Mouse (Mus musculus) c-Kit-negative CD71-positive TER-119-positive erythroid progenitor cells, embryonic 14.5 days (primary cell): Measurements from ENCODE around the gene Tmem128.
A peak's percentile ranks its signal among the peaks of the same experiment; 100 is the strongest.

Experiments
- DNase-seq: peaks from one replicate; pipeline ENCODE4 v3.0.0-alpha.2; 2013; ENCODE audit warnings: low read depth, low spot score

Gene Tmem128

DNA sequence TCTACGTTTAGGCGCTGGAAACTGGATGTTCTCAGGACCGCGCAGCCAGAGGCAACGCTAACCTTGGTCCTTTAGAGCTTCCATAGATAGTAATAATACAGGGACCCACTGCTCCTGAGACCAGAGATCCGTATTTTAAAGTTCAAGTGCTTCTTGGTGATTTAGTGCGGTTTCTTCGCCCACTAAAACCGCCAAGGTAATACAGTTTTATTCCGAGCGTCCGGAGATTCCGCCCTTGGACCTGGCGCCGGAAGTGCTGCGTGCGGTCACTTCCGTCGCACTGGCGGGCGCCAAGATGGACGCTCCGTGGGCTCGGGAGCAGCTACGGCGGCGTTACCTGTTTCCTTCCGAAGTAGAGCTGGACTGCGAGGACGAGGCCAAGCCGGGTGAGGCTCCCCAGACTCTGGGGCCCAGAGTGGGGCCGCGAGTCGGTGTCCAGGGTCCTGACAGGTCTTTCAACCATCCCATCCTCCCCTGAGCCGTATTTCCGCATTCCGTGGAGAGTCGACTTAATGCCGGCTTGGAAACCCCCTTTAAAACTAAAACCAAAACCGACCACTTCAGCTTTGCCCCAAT, at the start of gene Tmem128:
Gene Tmem128, plus strand, starts transcription at position 79 of the 576 bp plus-strand sequence.
- peak; percentile 56 for DNase-seq

DNA sequence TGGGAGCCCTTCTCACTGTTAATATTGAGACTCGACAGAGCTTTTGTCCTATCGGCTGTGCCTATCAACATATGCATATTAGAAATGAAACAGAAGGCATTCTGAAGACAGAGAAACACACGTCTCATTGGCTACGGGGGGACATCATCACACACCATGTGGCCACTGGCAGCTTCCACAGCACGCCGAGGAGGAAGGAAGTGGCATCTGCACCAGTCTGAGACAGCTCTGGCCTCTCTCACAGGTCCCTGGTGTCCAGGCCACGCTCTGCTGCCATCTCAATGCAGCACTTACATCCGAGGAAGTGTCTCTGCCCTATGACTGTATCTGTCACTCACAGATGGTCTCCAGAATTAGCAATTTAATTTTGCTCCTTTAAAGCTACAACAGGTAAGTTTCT, 48.3 kb upstream of the Tmem128 start:
- DNase-seq, result no peak

- DNase-seq, result no peak
These were observed 47.0 kb upstream of the Tmem128 start for GRCm38 (mm10) chr5:38213009-38213408.

DNA sequence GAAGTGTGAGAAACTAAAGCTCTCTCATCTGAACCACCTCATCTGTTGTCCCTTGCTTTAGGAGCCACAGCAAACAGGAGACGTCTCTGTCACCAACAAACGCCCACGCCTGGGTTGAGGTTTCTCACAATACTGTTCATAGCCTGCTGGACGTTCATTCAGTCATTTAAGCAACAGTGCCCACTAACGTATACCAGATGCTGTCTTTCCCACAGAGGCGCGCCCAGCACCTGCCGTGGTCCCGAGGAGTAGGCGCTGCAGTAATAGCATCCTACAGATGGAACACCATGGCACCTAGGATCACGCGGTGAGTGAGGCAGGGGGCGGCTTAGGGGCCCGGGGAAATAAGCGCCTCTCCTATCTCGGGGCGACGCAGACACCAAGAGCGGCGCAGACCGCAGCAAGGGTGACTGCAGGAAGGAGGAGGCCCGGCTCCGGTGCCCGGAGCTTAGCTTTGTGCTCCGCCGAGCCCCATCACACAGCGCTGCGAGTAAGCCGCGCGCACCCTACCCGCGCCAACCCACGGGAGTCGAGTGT, 40.1 kb upstream of the Tmem128 start:
- DNase-seq, result peak; percentile 8

DNA sequence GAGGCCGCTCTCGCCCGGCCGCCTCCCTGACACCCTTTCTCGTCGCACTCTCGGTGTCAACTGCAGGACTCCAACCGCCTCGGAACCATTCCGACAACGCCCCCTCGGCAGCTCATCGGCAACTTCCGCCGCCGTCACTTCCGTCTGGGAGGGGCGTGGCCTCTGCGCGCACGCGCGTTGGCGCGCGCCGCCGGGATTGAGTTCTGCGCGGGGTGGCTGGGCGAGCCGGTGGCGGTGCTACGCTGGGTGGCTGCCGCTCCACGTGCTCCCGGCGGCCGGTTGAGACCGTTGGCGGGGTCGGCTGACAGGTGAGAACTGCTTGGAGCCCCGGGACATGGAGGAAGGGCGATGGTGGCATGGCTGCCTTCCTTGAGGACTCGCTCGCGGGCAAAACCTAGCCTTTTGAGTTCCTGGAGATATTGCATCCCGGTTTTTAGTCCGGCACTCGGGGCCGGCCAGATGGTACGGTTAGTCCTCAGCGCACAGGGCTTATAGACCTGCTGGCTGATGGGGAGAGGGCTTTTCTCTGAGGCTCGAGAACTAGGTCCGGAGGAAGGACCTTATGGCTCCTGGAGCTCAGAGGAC, 39.6 kb upstream of the Tmem128 start, which contains the start of the genes Zbtb49 and Lyar:
Gene Zbtb49, minus strand, starts transcription at position 130 of the 585 bp plus-strand sequence.
Gene Lyar, plus strand, starts transcription at position 143 of the 585 bp plus-strand sequence.
- DNase-seq, result peak; percentile 88

DNA sequence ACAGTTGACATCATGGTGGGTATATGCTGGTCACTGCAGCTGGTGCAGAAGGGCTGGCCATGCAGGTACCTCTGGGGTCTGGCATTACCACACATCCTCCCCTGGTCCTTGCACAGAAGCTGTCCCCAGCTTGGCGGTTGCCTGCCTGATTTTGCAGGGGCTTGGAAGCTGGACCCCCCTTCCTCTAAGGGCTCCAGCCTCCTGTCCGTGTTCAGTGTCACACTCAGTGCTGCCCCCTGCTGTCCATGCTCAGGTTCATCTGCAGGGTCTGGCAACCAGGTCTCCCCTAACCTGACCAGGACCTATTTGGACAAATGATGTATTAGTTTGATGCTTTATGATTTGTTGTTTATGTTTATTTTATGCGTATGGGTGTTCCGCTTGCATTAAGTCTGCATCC, 24.6 kb upstream of the Tmem128 start:
- peak; percentile 20 for DNase-seq

DNA sequence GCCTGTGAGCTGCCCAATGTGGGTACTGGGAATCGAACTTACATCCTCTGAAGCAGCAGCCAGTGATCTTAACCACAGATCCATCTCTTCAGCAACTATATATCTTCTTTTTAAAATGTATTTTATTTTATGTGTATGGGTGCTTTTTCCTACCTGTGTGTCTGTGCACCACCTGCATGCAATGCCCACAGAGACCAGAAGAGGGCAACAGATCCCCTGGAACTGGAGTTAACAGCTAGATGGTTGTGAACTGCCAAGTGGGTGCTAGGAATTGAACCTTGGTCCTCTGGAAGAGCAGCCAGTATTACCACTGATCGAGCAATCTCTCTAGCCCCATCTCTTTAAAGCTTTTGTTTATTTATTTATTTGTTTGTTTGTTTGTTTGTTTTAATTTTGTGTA, 23.4 kb upstream of the Tmem128 start:
- DNase-seq, result no peak

- DNase-seq, result no peak
These were observed 19.1 kb upstream of the Tmem128 start for GRCm38 (mm10) chr5:38240727-38241472.

DNA sequence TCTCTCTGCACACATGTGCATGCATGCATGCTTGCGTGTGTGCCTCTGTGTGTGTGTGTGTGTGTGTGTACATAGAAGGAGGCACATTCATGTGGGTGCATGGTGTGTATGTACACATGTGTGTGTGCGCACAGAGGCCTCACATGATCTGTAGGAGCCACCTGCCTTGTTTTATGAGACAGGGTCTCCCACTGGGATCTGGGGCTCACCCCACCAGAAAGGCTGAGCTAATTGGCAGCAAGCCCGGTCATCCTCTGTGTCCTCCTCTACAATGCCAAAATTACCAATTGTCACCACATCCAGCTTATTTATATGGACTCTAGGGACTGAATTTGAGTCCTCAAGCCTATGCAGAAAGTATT, 18.5 kb upstream of the Tmem128 start:
- DNase-seq, result no peak

DNA sequence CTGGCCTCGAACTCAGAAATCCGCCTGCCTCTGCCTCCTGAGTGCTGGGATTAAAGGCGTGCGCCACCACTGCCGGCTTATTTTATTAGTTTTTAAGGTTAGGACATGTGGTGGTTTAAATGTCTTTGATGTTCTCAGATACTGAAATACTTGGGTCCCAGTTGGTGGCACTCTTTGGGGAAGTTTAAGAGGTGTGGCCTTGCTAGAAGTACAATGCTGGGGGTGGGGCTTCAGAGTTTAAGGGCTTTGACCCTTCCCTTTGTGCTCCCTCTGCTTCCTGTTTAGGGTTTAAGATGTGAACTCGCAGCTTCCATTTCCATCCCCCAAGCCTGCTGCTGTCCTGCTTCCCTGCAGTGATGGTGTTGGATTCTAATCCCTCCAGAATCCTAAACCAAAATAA, 18.0 kb upstream of the Tmem128 start:
- no peak for DNase-seq

DNA sequence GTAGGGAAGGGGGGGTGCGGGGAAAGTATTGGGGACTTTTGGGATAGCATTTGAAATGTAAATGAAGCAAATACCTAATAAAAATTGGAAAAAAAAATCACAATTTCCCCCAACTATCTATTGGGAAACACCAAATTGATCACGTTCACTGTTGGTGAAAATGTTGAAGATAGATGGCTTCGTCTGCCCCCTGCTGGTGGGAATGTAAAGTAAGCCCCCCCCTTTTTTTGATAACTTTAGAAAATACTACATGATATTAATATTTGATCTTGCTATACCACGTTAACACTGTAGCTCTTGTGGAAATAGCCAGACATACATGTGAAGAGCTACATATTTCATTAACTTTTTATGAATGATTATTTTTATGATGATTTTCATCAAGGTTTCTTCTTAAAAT, 4.8 kb upstream of the Tmem128 start:
- DNase-seq, result no peak

DNA sequence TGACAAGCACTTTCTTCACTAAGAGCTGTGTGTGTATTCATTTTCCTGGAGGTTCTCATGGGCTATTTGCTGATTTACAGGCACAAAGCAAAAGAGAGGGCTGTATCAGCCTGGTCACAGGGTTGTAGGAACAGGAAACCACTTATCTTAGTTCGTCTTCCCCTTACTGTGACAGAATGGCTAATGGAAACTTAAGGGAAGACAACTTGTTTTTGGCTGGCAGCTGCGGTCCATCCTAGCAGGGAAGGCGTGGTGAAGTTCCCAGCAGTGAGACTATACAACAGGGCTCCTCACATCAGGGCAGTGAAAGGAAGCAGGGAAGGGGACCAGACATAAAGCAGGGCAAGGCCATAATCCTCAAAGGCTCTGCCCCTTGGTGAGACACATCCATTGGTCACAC, 4.3 kb upstream of the Tmem128 start:
- DNase-seq, result no peak

GRCm38 (mm10) chr5:38256551-38256950, 3.4 kb upstream of the Tmem128 start:
- DNase-seq, result no peak

DNA sequence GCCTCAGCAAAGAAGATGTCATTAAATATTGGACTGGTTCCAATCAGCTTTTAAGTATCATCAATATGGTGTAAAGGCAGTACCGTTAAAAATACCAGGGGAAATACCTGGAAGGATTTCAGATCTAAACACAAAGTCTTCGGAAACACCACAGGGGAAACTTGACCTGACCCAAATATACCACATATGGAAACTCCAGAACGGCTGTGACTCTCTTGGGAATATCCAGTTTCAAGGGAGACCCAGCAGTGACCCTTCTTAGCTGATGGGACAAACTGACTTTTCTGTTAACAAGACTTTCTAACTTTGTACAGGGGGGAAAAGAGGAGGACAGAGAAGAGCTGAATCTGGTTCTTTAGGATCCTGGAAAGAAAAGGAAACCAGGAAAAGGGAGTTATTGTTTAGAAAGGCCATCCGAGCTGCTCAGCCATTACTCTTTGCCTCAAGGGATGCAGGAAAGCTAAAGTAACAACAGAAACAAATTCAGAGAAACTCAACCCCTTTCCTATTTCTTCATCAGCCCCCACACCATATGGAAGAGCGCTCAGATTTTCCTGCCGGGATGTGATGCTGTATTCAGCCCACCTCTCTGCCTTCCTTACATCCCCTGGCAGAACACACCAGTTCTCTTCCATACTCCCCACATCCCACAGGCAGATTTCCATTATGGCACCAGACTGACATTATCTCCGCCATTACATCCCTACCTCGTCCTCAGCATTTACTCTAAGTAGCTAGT, 1.8 kb upstream of the Tmem128 start:
- DNase-seq, result no peak

GRCm38 (mm10) chr5:38258773-38259146, 1.2 kb upstream of the Tmem128 start:
- DNase-seq, result no peak

- no peak for DNase-seq
These were observed 404 bp upstream of the Tmem128 start for GRCm38 (mm10) chr5:38259455-38260106.

GRCm38 (mm10) chr5:38270942-38271341, 11.0 kb downstream of the Tmem128 start:
- no peak for DNase-seq

- DNase-seq, result no peak
These were observed 13.8 kb downstream of the Tmem128 start for GRCm38 (mm10) chr5:38273831-38274230.

DNA sequence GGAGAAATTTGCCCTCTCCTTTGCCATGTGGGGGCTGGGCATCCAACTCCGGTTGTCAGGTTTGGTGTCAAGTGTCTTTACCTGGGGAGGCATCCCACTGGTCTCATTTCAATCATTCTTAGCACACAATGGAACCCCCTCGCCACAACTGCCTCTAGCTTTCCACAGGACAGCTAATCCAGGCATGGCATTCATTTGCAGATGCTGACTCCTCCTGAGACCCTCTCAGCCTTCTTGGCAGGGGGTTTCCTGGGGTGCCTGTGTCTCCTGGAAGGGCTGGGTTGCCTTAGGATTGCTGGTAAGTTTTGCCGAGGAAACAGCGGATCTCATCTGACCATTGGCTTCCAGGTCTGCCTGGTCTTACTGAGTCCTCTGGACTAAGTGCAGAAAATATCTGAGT, 15.8 kb downstream of the Tmem128 start, which contains the start of gene Otop1:
Gene Otop1, plus strand, starts transcription at position 202 of the 400 bp plus-strand sequence.
- no peak for DNase-seq

- no peak for DNase-seq
These were observed 16.5 kb downstream of the Tmem128 start for GRCm38 (mm10) chr5:38276451-38276850.

- DNase-seq, result no peak
These were observed 17.3 kb downstream of the Tmem128 start for GRCm38 (mm10) chr5:38277098-38277866.
